Mouse (Mus musculus) midbrain, embryonic 10.5 days (tissue): ENCODE data around the gene Esrrg. TPM values are rescaled to one million over a fixed set of nuclear protein-coding genes. Genes with fewer than 3 reads are reported as not detected.

Experiments
- DNase-seq: peaks from one replicate; pipeline ENCODE4 v3.0.0-alpha.2; 2017; ENCODE audit warnings: low spot score
- H3K27ac ChIP-seq: fragments of 300-500 bp; sonication (generic); replicated peaks from 2 replicates; pipeline ENCODE4 v1.5.1; 2016; ENCODE audit warnings: mild to moderate bottlenecking
- H3K27me3 ChIP-seq: fragments of 300-500 bp; sonication (generic); 2 replicates; pipeline ENCODE4 v1.6.1; 2016; ENCODE audit warnings: low read depth, mild to moderate bottlenecking; ENCODE audit not compliant: poor library complexity, severe bottlenecking
- H3K36me3 ChIP-seq: fragments of 300-500 bp; sonication (generic); 2 replicates; pipeline ENCODE4 v1.6.1; 2016; ENCODE audit warnings: mild to moderate bottlenecking, moderate library complexity
- H3K4me1 ChIP-seq: fragments of 300-500 bp; sonication (generic); 2 replicates; pipeline ENCODE4 v1.6.1; 2016
- H3K4me3 ChIP-seq: fragments of 300-500 bp; sonication (generic); 2 replicates; pipeline ENCODE4 v1.5.1; 2016; ENCODE audit warnings: mild to moderate bottlenecking, moderate library complexity
- H3K9me3 ChIP-seq: fragments of 300-500 bp; sonication (generic); replicated peaks from 2 replicates; pipeline ENCODE4 v1.6.1; 2016; ENCODE audit warnings: mild to moderate bottlenecking
- WGBS: fragments of 180-500 bp; shearing (Covaris S2); methylation state at CpG from one replicate; pipeline ENCODE4 v1.1.7; 2016; 5-methylcytosine and 5-hydroxymethylcytosine counted together
- polyA plus RNA-seq: library from polyadenylated mRNA; unstranded; fragments of >200 nt; fragmentation: Nextera tagmentation; extraction: Ambion mirVana; gene quantifications from 2 replicates; pipeline ENCODE4 v1.2.1, GENCODE M21; 2016

The Esrrg gene
- polyA plus RNA-seq, 1 experiment from 2014 or later: 2.0 TPM

DNA sequence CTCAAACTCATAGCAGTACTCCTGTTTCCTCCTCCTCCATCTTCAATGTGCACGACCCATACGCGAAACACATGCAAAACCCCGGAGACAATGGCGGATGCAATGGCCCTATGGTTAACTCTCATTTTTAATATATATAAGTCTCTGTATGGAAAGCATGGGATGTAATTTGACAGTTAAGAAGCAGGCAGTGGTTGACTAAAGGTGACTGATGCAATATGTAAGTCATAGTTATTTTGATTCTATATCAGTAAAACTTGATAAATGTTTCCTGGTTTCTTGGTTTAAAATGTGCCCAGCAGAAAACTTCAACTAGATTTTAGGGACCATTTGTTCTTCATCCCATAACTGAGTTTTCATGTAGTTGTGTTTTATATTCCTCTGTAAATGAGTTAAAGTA, 547.9 kb downstream of the Esrrg start:
- H3K27ac ChIP-seq: no peak overlapping the region
- 97% methylated on average over 5 of the region's 5 CpGs for WGBS
- peaks cover 46% of the 10 kb centered on the region for H3K27me3 ChIP-seq
- H3K9me3 ChIP-seq: no peaks in the 10 kb centered on the region
- H3K36me3 ChIP-seq: no peaks in the 10 kb centered on the region
- H3K4me1 ChIP-seq: peaks cover 17% of the 10 kb centered on the region
- DNase-seq: no peak
- H3K4me3 ChIP-seq: no peak overlapping the region

DNA sequence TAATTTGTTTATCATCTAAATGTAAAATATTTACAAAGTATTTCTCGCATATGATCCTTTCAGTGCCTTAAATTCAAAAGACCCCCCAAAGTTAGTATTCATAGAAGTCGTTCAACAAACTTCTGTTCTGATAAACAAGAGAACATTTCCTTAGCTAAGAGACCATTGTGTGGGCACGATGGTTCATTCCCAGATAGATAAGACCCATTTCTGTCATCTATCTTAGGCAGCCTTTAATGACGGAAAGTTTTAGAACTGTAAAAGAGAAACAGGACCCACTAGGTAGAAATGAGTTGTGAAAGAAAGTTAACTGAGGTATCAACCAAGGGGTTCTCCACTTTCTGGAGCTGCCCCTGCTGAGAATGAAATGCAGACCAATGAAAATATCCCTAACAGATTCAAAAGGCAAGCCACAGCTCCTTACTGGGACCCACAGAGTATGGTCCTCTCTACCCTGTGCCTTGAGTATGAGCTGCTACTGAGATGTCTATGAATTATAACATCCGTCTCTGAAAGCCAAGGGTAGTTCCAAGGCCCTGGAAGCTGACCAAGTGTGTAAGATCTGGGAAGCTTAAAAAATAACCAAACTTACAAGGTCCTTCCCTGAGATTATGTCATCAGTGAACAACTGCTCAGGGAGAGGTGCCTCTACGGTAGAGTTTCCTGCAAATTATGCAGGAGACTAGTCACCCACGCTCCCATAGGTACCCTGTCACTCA, 548.8 kb downstream of the Esrrg start:
- peaks cover 17% of the 10 kb centered on the region for H3K4me1 ChIP-seq
- no peaks in the 10 kb centered on the region for H3K9me3 ChIP-seq
- 86% methylated on average over 7 of the region's 7 CpGs for WGBS
- H3K27me3 ChIP-seq: peaks cover 38% of the 10 kb centered on the region
- H3K36me3 ChIP-seq: no peaks in the 10 kb centered on the region
- no peak for DNase-seq
- no peak overlapping the region for H3K27ac ChIP-seq
- no peak overlapping the region for H3K4me3 ChIP-seq

DNA sequence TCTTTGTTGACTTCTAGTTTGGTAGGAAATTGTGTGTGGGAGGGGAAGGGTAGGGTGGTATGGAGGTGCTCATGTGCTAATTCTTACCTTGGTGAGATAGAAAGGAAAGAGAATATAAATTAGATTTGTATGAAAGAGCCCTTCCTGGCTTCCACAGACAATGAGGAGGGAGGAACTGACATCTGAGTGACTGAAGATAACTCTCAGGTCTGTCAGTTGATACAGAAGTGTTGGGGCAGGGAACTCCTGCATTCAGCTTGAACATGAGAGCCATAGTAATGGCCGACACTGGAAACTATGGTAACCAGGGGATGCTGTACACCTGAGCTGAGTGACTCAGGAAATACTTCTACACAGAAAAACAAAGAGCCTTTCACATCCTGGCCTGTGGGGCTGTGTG, 550.1 kb downstream of the Esrrg start:
- no peaks in the 10 kb centered on the region for H3K9me3 ChIP-seq
- WGBS: 90% methylated on average over 1 of the region's 1 CpGs
- H3K27me3 ChIP-seq: peaks cover 25% of the 10 kb centered on the region
- no peak for DNase-seq
- no peak overlapping the region for H3K4me3 ChIP-seq
- no peak overlapping the region for H3K27ac ChIP-seq
- H3K36me3 ChIP-seq: no peaks in the 10 kb centered on the region
- H3K4me1 ChIP-seq: peaks cover 16% of the 10 kb centered on the region

DNA sequence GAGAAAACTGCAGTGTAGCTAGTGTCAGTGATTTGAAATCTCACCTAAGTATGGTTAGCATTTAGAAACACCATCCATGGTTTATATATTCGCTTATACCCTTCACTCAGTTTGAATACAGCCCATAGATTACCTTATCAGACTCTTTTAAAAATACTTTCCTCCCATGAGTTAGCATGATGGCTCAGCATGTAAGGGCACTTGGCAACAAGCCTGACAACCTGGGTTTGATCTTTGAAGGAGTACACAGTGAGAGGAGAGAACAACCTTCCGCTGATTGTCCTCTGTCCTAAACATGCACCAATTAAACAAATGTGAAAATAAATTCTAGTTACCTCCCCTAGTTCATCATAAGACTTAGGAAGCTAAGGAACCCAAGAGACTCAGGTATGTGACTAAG, 550.5 kb downstream of the Esrrg start:
- Histone ChIP-seq H3K4me1 (peaks cover 11% of the 10 kb centered on the region), H3K27me3 (peaks cover 20% of the 10 kb centered on the region), H3K4me3 (no peak overlapping the region), H3K9me3 (no peaks in the 10 kb centered on the region), H3K36me3 (no peaks in the 10 kb centered on the region), H3K27ac (no peak overlapping the region)
- DNase-seq: no peak
- WGBS: 88% methylated on average over 2 of the region's 2 CpGs

DNA sequence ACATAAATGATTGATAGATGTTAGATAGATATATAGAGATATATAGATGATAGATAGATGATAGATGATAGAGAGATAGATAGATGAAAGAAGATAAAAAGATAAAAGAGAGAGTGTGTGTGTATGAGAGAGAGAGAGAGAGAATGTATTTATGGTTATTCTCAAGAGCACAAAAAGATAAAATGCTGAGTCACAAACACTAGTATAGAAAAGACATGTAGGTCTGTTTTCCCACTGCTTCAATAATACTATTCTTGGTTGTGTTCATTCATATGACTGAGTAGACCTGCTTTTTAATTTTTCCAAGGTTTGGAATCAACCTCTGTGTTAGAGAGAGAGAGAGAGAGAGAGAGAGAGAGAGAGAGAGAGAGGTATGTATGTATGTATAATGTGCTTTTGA, 554.5 kb downstream of the Esrrg start:
- Histone ChIP-seq H3K27me3 (peaks cover 5% of the 10 kb centered on the region; the same call in 1 of the 2 replicates), H3K4me1 (no peaks in the 10 kb centered on the region), H3K4me3 (no peak overlapping the region), H3K36me3 (no peaks in the 10 kb centered on the region), H3K27ac (no peak overlapping the region), H3K9me3 (no peaks in the 10 kb centered on the region)
- no peak for DNase-seq

DNA sequence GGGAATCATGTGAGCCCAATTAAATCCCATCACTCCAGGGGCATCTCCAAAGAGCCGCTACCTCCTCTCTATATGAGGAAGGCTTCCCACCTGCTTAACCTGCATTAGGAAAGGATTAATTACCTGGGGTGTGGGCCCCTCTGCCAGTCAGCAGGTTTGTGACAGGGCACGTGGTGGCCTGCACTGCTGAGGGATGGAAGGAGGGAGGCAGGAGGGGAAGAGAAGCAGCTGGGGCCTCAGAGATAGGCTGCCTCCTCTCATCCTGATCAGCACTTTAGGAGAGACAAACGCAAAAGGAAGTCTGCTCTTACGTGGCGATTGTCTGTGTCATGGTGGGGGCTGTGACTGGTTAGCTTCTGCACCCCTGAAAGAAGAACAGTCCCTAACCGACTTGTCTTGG, 555.7 kb downstream of the Esrrg start:
- no peaks in the 10 kb centered on the region for H3K9me3 ChIP-seq
- DNase-seq: no peak
- no peaks in the 10 kb centered on the region for H3K36me3 ChIP-seq
- WGBS: 68% methylated on average over 6 of the region's 6 CpGs
- H3K27ac ChIP-seq: 0 out of 2 replicates have a peak overlapping the region, but pooled peaks have one; percentile 9
- H3K4me3 ChIP-seq: no peak overlapping the region
- no peaks in the 10 kb centered on the region; the same call in 1 of the 2 replicates for H3K27me3 ChIP-seq
- H3K4me1 ChIP-seq: no peaks in the 10 kb centered on the region

DNA sequence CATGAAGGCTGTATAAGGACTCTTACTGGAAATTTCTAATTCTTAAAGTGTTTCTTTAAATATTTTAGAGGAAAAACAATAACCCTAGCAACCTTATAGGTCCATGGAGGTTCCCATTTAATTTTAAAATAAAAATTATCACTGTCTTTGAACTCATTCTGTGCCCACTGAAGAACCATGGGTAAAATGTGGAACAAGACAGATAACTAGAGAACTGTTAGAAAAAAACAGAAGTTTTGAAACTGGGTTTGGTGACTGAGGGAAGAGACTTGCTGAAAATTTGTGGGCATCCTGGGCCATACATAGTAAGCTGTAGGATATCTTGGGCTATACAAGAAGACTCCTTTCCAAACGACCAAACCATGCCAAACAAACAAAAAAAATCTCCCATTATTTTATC, 565.3 kb downstream of the Esrrg start:
- DNase-seq: no peak
- Histone ChIP-seq H3K4me3 (no peak overlapping the region), H3K27me3 (no peaks in the 10 kb centered on the region), H3K4me1 (no peaks in the 10 kb centered on the region), H3K36me3 (no peaks in the 10 kb centered on the region), H3K27ac (no peak overlapping the region), H3K9me3 (no peaks in the 10 kb centered on the region)
- 66% methylated on average over 1 of the region's 1 CpGs for WGBS

DNA sequence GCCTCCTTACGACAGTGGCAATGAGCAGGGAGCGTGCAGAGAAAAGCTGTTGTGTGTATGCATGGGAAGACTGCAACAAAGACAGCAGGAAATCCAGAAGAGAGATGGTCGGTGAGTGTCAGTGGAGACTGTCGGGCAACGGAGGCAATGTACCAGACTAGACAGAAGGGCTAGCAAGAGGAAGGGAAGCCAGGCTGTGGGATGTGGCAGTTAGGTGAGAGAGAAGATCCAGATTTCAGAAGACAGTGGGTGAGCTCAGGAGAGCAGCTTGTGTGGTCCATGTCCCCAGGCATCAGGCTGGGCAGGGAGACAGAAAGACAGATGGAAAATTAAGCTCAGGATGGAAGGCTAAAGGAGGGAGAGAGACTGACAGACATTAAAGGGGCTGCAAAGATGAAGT, 574.4 kb downstream of the Esrrg start:
- no peak for DNase-seq
- Histone ChIP-seq H3K27ac (no peak overlapping the region), H3K27me3 (no peaks in the 10 kb centered on the region), H3K36me3 (no peaks in the 10 kb centered on the region), H3K4me1 (peaks cover 19% of the 10 kb centered on the region), H3K9me3 (no peaks in the 10 kb centered on the region), H3K4me3 (no peak overlapping the region)
- 86% methylated on average over 5 of the region's 5 CpGs for WGBS

DNA sequence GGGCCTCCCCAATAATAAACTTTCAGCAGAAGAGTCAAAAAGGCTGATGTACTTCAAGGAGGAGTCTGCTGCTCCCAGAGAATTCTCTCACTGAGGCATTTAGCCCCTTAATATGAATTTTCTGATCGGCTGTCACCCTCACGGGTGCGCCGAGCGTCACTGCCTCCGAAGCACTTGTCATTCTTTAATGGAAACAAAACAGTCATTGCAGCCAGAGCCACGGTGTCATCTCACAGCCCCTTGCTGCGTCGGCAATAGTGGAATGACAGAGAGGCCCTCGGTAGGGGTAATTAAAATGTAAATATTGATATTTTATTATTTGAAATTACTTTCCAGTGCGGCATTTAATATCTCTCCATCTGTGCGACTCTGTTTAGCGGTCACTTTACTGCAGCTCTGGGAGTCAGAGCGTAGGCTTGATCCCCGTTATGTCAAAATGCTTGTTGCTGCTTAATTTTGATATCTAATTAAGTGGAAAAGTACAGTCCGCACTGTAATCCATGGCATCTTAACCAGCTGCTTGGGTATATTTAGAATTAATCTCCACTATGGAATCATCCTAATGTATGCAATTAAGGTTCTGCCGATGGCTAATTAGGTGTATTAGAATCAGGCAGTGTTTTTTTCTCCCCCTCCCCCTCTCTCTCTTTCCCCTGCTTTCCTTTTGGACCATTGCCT, 578.0 kb downstream of the Esrrg start:
- Histone ChIP-seq H3K36me3 (no peaks in the 10 kb centered on the region), H3K4me3 (no peak overlapping the region), H3K27me3 (no peaks in the 10 kb centered on the region), H3K4me1 (peaks cover 19% of the 10 kb centered on the region), H3K27ac (no peak overlapping the region), H3K9me3 (no peaks in the 10 kb centered on the region)
- DNase-seq: no peak
- 83% methylated on average over 17 of the region's 17 CpGs for whole genome bisulfite sequencing

DNA sequence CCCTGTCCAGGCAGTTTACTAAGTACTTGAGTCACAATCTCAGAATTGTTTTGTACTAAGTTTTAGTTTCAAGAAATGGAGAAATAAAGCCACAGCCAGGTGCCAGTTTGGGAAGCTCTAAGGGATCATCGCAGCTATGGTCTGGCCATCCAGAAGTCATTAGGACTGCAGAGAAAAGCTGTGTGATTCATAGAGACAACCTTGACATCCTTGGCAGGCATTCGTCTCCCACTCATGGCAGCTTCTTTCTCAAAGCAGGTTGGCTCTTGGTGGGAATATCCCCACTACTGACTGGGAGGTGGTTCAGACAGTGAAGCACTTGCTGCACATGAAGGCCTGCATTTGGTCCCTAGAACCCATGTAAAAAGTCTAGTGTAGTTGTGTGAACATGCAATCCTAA, 584.4 kb downstream of the Esrrg start:
- 91% methylated on average over 2 of the region's 2 CpGs for WGBS
- Histone ChIP-seq H3K4me3 (no peak overlapping the region), H3K27ac (no peak overlapping the region), H3K36me3 (no peaks in the 10 kb centered on the region), H3K9me3 (no peaks in the 10 kb centered on the region), H3K27me3 (no peaks in the 10 kb centered on the region), H3K4me1 (no peaks in the 10 kb centered on the region)
- DNase-seq: no peak

DNA sequence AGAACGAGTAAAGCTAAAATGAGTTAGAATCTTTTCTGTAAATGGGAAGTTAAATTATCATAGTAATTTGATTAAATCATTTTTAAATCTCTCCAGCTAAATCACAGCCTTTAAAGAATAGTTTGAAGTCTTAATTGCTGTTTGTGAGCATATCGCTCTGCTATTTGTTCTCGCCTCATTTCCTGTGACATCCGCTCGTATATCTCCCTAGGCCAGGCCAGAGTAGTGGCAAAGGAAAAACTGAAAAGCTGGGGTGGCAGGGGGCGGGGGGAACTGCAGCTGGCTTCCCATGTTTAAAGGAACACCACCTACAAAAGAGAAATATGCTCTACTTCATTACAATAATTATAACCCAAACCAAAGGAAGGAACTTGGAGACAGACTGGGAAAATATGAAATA, 598.8 kb downstream of the Esrrg start:
- WGBS: 89% methylated on average over 6 of the region's 6 CpGs
- Histone ChIP-seq H3K4me1 (no peaks in the 10 kb centered on the region), H3K4me3 (no peak overlapping the region), H3K27ac (no peak overlapping the region), H3K27me3 (no peaks in the 10 kb centered on the region), H3K36me3 (no peaks in the 10 kb centered on the region), H3K9me3 (no peaks in the 10 kb centered on the region)
- no peak for DNase-seq

DNA sequence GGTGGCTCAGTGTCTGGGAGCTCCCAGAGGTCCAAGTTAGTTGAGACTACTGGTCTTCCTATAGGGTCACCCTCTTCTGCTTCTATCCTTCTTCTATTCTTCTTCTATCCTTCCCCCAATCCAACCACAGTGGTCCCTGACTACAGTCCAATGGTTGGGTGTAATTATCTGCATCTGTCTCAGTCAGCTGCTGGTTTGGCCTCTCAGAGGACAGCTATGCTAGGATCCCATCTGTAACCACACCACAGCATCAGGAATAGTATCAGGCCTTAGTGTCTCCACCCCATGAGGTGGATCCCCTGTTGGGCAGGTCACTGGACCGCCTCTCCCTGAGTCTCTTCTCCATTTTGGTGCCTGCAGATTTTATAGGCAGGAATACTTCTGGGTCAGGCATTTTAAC, 600.4 kb downstream of the Esrrg start:
- WGBS: 80% methylated on average over 1 of the region's 1 CpGs
- no peaks in the 10 kb centered on the region for H3K27me3 ChIP-seq
- no peak for DNase-seq
- H3K27ac ChIP-seq: no peak overlapping the region
- H3K4me1 ChIP-seq: no peaks in the 10 kb centered on the region
- H3K36me3 ChIP-seq: no peaks in the 10 kb centered on the region
- H3K4me3 ChIP-seq: no peak overlapping the region
- no peaks in the 10 kb centered on the region for H3K9me3 ChIP-seq

DNA sequence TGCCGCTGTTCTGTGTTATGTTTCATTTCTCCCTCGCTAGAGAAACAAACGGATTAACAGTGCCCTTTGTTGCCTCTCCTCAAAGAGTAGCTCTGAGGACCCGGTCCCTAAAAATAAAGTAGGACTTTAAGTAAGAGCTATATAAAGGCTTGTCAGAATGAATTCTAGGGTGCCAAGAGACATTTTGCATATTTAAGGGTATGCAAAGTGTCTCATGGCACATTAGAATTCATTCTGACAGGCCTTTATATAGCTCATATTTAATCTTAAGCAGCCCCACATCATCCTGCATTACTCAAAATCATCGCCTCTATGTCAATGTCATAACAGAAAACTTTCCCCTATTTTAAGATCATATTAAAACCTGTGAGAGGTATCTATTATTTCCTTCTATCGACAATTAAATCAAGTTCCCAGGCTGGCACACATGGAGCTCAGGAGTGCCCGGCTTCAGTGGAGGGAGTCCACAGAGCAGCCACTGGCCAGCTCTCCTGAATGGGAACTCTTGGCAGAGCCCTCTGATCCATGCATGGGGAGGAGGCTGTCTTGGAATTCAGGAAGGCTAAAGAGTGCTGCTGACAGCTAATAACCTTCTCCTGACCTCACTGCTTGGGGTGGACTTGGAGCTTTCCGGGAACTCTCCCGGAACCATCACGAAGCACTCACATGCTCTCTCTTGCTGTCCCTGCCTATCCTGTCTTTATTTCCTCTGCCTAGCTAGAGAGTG, 606.5 kb downstream of the Esrrg start:
- no peak for DNase-seq
- whole genome bisulfite sequencing: 57% methylated on average over 10 of the region's 10 CpGs
- H3K4me1 ChIP-seq: peaks cover 9% of the 10 kb centered on the region
- no peak overlapping the region for H3K27ac ChIP-seq
- H3K27me3 ChIP-seq: no peaks in the 10 kb centered on the region
- no peak overlapping the region for H3K4me3 ChIP-seq
- H3K36me3 ChIP-seq: no peaks in the 10 kb centered on the region
- no peaks in the 10 kb centered on the region for H3K9me3 ChIP-seq
